9 mouse cellular contexts compared by ENCODE assay signal in the genomic region with DNA sequence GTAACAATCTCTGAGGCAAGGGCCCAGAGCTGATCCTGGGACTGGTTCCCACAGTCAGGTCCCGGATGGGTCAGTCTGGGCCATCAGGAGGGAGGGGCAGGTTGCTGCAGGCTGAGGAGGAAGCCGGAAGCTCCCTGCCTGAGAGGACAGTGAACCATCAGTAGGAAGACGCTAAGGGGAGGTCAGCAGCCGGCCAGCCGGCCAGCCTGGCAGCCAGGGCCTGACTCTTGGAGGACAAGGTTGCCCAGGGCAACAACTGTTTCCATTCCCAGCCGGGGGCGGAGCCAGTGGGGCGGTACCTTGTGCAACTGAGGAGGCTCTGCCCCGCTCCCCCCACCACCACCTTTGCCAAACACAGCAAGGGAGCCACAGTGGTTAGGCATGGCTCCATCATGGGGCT. TPM values are rescaled to one million over a fixed set of nuclear protein-coding genes. Genes with fewer than 3 reads are reported as not detected.
DNase-seq lines count a peak whose midpoint lies in the region; ATAC-seq and TF ChIP-seq lines count a peak whose summit lies in the region.
"Had no signal": no experiment of that assay in that cellular context is flagged by ENCODE, and none has a peak within 500 bp of the region (broad histone marks: within the 10 kb centered on the region; RNA-seq: fewer than 3 reads in every experiment).

No protein-coding gene starts in this region.

- no peak for TF ChIP-seq EP300 in heart, adult 2 months (IDR thresholded peaks at IDR 0.05; ENCODE audit: insufficient read depth, low read depth, low read length)

- H3K9me3 ChIP-seq in intestine, postnatal 0 days (ENCODE audit: control insufficient read depth) = no peaks in the 10 kb centered on the region
- H3K9me3 ChIP-seq in stomach, embryonic 15.5 days = no peaks in the 10 kb centered on the region
- H3K9me3 ChIP-seq: embryonic facial prominence, embryonic 12.5 days had no signal

- no peaks in the 10 kb centered on the region for H3K36me3 ChIP-seq in heart, adult 2 months (ENCODE audit: control insufficient read depth, insufficient read depth, low read length)
- H3K36me3 ChIP-seq in intestine, postnatal 0 days (ENCODE audit: control insufficient read depth, insufficient read depth) = no peaks in the 10 kb centered on the region
- H3K36me3 ChIP-seq in stomach, embryonic 15.5 days = no peaks in the 10 kb centered on the region
- H3K36me3 ChIP-seq: embryonic facial prominence, embryonic 12.5 days had no signal

- TF ChIP-seq CTCF in heart, adult 2 months (IDR thresholded peaks at IDR 0.05) = no peak
- no peak for TF ChIP-seq CTCF in intestine, postnatal 0 days (IDR thresholded peaks at IDR 0.05; ENCODE audit: low read depth)
- no peak for TF ChIP-seq CTCF in lung, adult 2 months (IDR thresholded peaks at IDR 0.05; ENCODE audit: insufficient read depth, low read length)

- H3K9ac ChIP-seq in heart, adult 2 months (ENCODE audit: low read depth, low read length) = peak overlapping the region; percentile 10
- no peak overlapping the region for H3K9ac ChIP-seq in intestine, postnatal 0 days (ENCODE audit: low read depth, low read length)
- no peak overlapping the region for H3K9ac ChIP-seq in stomach, embryonic 15.5 days
- H3K9ac ChIP-seq: embryonic facial prominence, embryonic 12.5 days had no signal

- ATAC-seq in frontal cortex, adult (ENCODE audit: low TSS enrichment) = no peak
- ATAC-seq in intestine, postnatal 0 days = peak; percentile 31; the same call in 1 of the 2 replicates
- peak; percentile 32; the same call in 1 of the 2 replicates for ATAC-seq in stomach, embryonic 15.5 days (ENCODE audit: insufficient read depth, low FRiP score, low read depth)

- no peak overlapping the region for H3K4me3 ChIP-seq in heart, adult 2 months
- H3K4me3 ChIP-seq in intestine, postnatal 0 days (ENCODE audit: low read depth, low read length) = no peak overlapping the region
- no peak overlapping the region for H3K4me3 ChIP-seq in lung, adult 2 months (replicated peaks; ENCODE audit: extremely low read depth, low read depth, low read length)
- H3K4me3 ChIP-seq in stomach, embryonic 15.5 days (replicated peaks) = no peak overlapping the region
- H3K4me3 ChIP-seq: embryonic facial prominence, embryonic 12.5 days had no signal

- H3K27me3 ChIP-seq in heart, adult 2 months (ENCODE audit: control insufficient read depth, insufficient read depth, low read length) = no peaks in the 10 kb centered on the region
- no peaks in the 10 kb centered on the region for H3K27me3 ChIP-seq in intestine, postnatal 0 days (replicated peaks; ENCODE audit: control insufficient read depth, insufficient read depth, low read length)
- H3K27me3 ChIP-seq in stomach, embryonic 15.5 days (replicated peaks) = no peaks in the 10 kb centered on the region

- H3K79me2 ChIP-seq in heart, adult 2 months (replicated peaks; ENCODE audit: control insufficient read depth, insufficient read depth, low read length) = no peaks in the 10 kb centered on the region

- intact Hi-C loops in heart, adult 2 months (cut with DNase I) = no loop called here

- peak overlapping the region; percentile 52 for H3K27ac ChIP-seq in heart, adult 2 months
- no peak overlapping the region for H3K27ac ChIP-seq in intestine, postnatal 0 days (ENCODE audit: low read depth, low read length)
- no peak overlapping the region for H3K27ac ChIP-seq in stomach, embryonic 15.5 days
- H3K27ac ChIP-seq: embryonic facial prominence, embryonic 12.5 days had no signal

- 9% methylated on average over 9 of the region's 9 CpGs for WGBS in heart, adult 2 months
- 11% methylated on average over 9 of the region's 9 CpGs for WGBS in intestine, postnatal 0 days
- 10% methylated on average over 9 of the region's 9 CpGs for WGBS in lung, adult 2 months
- 12% methylated on average over 9 of the region's 9 CpGs for WGBS in stomach, embryonic 15.5 days

- no peak for TF ChIP-seq POLR2A in heart, adult 2 months (IDR thresholded peaks at IDR 0.05; ENCODE audit: insufficient read depth, low read depth, low read length)
- TF ChIP-seq POLR2A in lung, adult 2 months (IDR thresholded peaks at IDR 0.05; ENCODE audit: borderline replicate concordance, extremely low read depth, low read depth, low read length) = no peak

- no peak overlapping the region for H3K4me2 ChIP-seq in intestine, postnatal 0 days (replicated peaks; ENCODE audit: low read depth)
- no peak overlapping the region for H3K4me2 ChIP-seq in stomach, embryonic 15.5 days
- H3K4me2 ChIP-seq: embryonic facial prominence, embryonic 12.5 days had no signal

- peaks cover 16% of the 10 kb centered on the region for H3K4me1 ChIP-seq in heart, adult 2 months (ENCODE audit: control insufficient read depth, insufficient read depth, low read length)
- 0 out of 2 replicates have a peak, but pooled peaks cover 8% of the 10 kb centered on the region for H3K4me1 ChIP-seq in intestine, postnatal 0 days (replicated peaks; ENCODE audit: control insufficient read depth, insufficient read depth, low read length)
- H3K4me1 ChIP-seq in lung, adult 2 months (ENCODE audit: control insufficient read depth, insufficient read depth, low read length) = peaks cover 14% of the 10 kb centered on the region
- peaks cover 25% of the 10 kb centered on the region for H3K4me1 ChIP-seq in stomach, embryonic 15.5 days

- DNase-seq in frontal cortex, postnatal 14 days (ENCODE audit: low spot score in 2 of 2) = peak; percentile 10 to 23
- DNase-seq in cerebellum, postnatal 10 days = peak; percentile 58 to 75
- DNase-seq in heart, adult 2 months = peak; percentile 77 to 85
- DNase-seq in lung, adult 2 months = peak; percentile 52
- DNase-seq in spleen, postnatal 36 days (ENCODE audit: low spot score in 2 of 2) = no peak

RNA-seq across cellular contexts. Expression of gene Wfdc1, which starts 5.1 kb away (rescaled TPM):
- total RNA-seq in heart, adult 2 months (2021) = 10 to 100 TPM; 27.9 to 33.2 TPM
- 39.0 and 41.4 TPM in 2 replicates for polyA plus RNA-seq in heart, adult 2 months (2012; rRNA removed)
- polyA plus RNA-seq in intestine, postnatal 0 days (2015; fragmentation: Nextera tagmentation; extraction: Ambion mirVana) = 15.5 and 15.6 TPM in 2 replicates
- 122 and 130 TPM in 2 replicates for polyA plus RNA-seq in lung, adult 2 months (2012; rRNA removed)
- polyA plus RNA-seq in stomach, embryonic 15.5 days (2015; fragmentation: Nextera tagmentation; extraction: Ambion mirVana) = 18.5 and 21.8 TPM in 2 replicates

RNA-seq across cellular contexts. Expression of gene Kcng4, which starts 25.6 kb away (rescaled TPM):
- total RNA-seq in heart, adult 2 months (2021) = under 1 TPM; 0.05 to 0.23 TPM
- polyA plus RNA-seq in heart, adult 2 months (2012; rRNA removed) = 0.33 and 0.41 TPM in 2 replicates
- 0.34 and 0.51 TPM in 2 replicates for polyA plus RNA-seq in intestine, postnatal 0 days (2015; fragmentation: Nextera tagmentation; extraction: Ambion mirVana)
- polyA plus RNA-seq in lung, adult 2 months (2012; rRNA removed) = 0.17 and 0.51 TPM in 2 replicates
- polyA plus RNA-seq in stomach, embryonic 15.5 days (2015; fragmentation: Nextera tagmentation; extraction: Ambion mirVana) = 0.24 and 0.28 TPM in 2 replicates

RNA-seq across cellular contexts. Expression of gene Atp2c2, which starts 38.7 kb away (rescaled TPM):
- under 1 TPM in 1 of 2 experiments, not detected in 1; 0.07 TPM for total RNA-seq in heart, adult 2 months (2021)
- 0.59 TPM in 1 of 2 replicates, not detected in the other for polyA plus RNA-seq in heart, adult 2 months (2012; rRNA removed)
- 2.3 and 2.4 TPM in 2 replicates for polyA plus RNA-seq in intestine, postnatal 0 days (2015; fragmentation: Nextera tagmentation; extraction: Ambion mirVana)
- 5.4 and 7.2 TPM in 2 replicates for polyA plus RNA-seq in lung, adult 2 months (2012; rRNA removed)
- polyA plus RNA-seq in stomach, embryonic 15.5 days (2015; fragmentation: Nextera tagmentation; extraction: Ambion mirVana) = 5.3 TPM in 2 replicates

RNA-seq across cellular contexts. Expression of gene Adad2, which starts 48.5 kb away (rescaled TPM):
- not detected for total RNA-seq in heart, adult 2 months (2021)
- not detected in 2 replicates for polyA plus RNA-seq in heart, adult 2 months (2012; rRNA removed)
- polyA plus RNA-seq in intestine, postnatal 0 days (2015; fragmentation: Nextera tagmentation; extraction: Ambion mirVana) = 0.08 and 0.17 TPM in 2 replicates
- polyA plus RNA-seq in lung, adult 2 months (2012; rRNA removed) = not detected in 2 replicates
- polyA plus RNA-seq in stomach, embryonic 15.5 days (2015; fragmentation: Nextera tagmentation; extraction: Ambion mirVana) = 0.09 TPM in 1 of 2 replicates, not detected in the other

RNA-seq across cellular contexts. Expression of gene Taf1c, which starts 56.1 kb away (rescaled TPM):
- total RNA-seq in heart, adult 2 months (2021) = 1 to 10 TPM; 3.6 to 3.7 TPM
- 6.5 and 8.7 TPM in 2 replicates for polyA plus RNA-seq in heart, adult 2 months (2012; rRNA removed)
- 5.0 and 5.1 TPM in 2 replicates for polyA plus RNA-seq in intestine, postnatal 0 days (2015; fragmentation: Nextera tagmentation; extraction: Ambion mirVana)
- polyA plus RNA-seq in lung, adult 2 months (2012; rRNA removed) = 17.6 and 19.5 TPM in 2 replicates
- 9.7 and 9.8 TPM in 2 replicates for polyA plus RNA-seq in stomach, embryonic 15.5 days (2015; fragmentation: Nextera tagmentation; extraction: Ambion mirVana)

Comparison
In these comparisons a context has a peak if more than half of its experiments do, and no peak if none do; other contexts are left out.
1. DNase-seq: peak in frontal cortex, postnatal 14 days (2 of 2), cerebellum, postnatal 10 days (2 of 2), heart, adult 2 months (2 of 2) and lung, adult 2 months (single experiment); none in spleen, postnatal 36 days (0 of 2).